Mouse (Mus musculus) spleen, adult 2 months (tissue): ENCODE measurements around the gene Arhgdib. TPM values are rescaled to one million over a fixed set of nuclear protein-coding genes. Genes with fewer than 3 reads are reported as not detected.

Source experiments
- DNase-seq, 2 experiments: peaks; one replicate each; pipeline versions ENCODE4 v3.0.0 to v3.0.0-alpha.2; 2012 to 2021; ENCODE audit warnings: low spot score in 2 of 2, low read depth in 1 of 2
- H3K27ac ChIP-seq: fragments of 200-500 bp; 2 replicates; pipeline ENCODE4 v1.5.1; 2012; ENCODE audit warnings: low read length, inconsistent platforms; ENCODE audit not compliant: insufficient read depth
- H3K27me3 ChIP-seq: fragments of 200-500 bp; 2 replicates; pipeline ENCODE4 v1.6.1; 2012; ENCODE audit warnings: mild to moderate bottlenecking, moderate library complexity, low read length, inconsistent platforms; ENCODE audit not compliant: control insufficient read depth, insufficient read depth
- H3K36me3 ChIP-seq: fragments of 200-500 bp; 2 replicates; pipeline ENCODE4 v1.6.1; 2012; ENCODE audit warnings: mild to moderate bottlenecking, low read length, inconsistent platforms; ENCODE audit not compliant: control insufficient read depth, insufficient read depth
- H3K4me1 ChIP-seq: fragments of 200-500 bp; 2 replicates; pipeline ENCODE4 v1.6.1; 2011; ENCODE audit warnings: inconsistent platforms; ENCODE audit not compliant: control insufficient read depth, insufficient read depth, insufficient read length
- H3K4me3 ChIP-seq: fragments of 200-500 bp; 2 replicates; pipeline ENCODE4 v1.5.1; 2011; ENCODE audit warnings: mild to moderate bottlenecking, inconsistent platforms; ENCODE audit not compliant: insufficient read depth, insufficient read length; ENCODE audit errors: extremely low read depth
- CTCF ChIP-seq: fragments of 200-500 bp; IDR thresholded peaks from 2 replicates; pipeline ENCODE4 v1.5.1; 2011; ENCODE audit warnings: mild to moderate bottlenecking, inconsistent platforms; ENCODE audit not compliant: insufficient read depth, insufficient read length, insufficient replicate concordance; ENCODE audit errors: extremely low read depth
- POLR2A ChIP-seq: fragments of 200-500 bp; IDR thresholded peaks from 2 replicates; pipeline ENCODE4 v1.6.1; 2011; ENCODE audit warnings: low read depth, low read length, inconsistent platforms
- WGBS: fragments of 180-500 bp; shearing (Covaris S2); methylation state at CpG from one replicate; pipeline ENCODE4 v1.1.7; 2018; 5-methylcytosine and 5-hydroxymethylcytosine counted together
- polyA plus RNA-seq: library from polyadenylated mRNA; depleted of rRNA; stranded (reverse); fragments of >200 nt; gene quantifications from 2 replicates; pipeline ENCODE4 v1.2.3, GENCODE M21; 2012

The Arhgdib gene
- polyA plus RNA-seq, 1 experiment = 386 TPM

GRCm38 (mm10) chr6:136901010-136901409 lies 40.7 kb downstream of the Arhgdib start:
- no peak for DNase-seq
- TF ChIP-seq POLR2A (no peak), CTCF (no peak)
- whole genome bisulfite sequencing = 31% methylated on average over 2 of the region's 2 CpGs
- H3K27me3 ChIP-seq = no peaks in the 10 kb centered on the region
- no peaks in the 10 kb centered on the region for H3K4me1 ChIP-seq
- no peaks in the 10 kb centered on the region for H3K36me3 ChIP-seq
- H3K27ac ChIP-seq = no peak overlapping the region
- H3K4me3 ChIP-seq = no peak overlapping the region

GRCm38 (mm10) chr6:136900369-136901009 lies 41.2 kb downstream of the Arhgdib start:
- 24% methylated on average over 4 of the region's 4 CpGs for WGBS
- Histone ChIP-seq H3K36me3 (no peaks in the 10 kb centered on the region), H3K27ac (no peak overlapping the region), H3K4me1 (no peaks in the 10 kb centered on the region), H3K4me3 (no peak overlapping the region), H3K27me3 (no peaks in the 10 kb centered on the region)
- no peak for DNase-seq
- TF ChIP-seq CTCF = no peak
- no peak for TF ChIP-seq POLR2A

GRCm38 (mm10) chr6:136898954-136899353 lies 42.7 kb downstream of the Arhgdib start:
- DNase-seq = peak in 1 of 2 experiments; percentile 14
- Histone ChIP-seq H3K4me1 (no peaks in the 10 kb centered on the region), H3K4me3 (no peak overlapping the region), H3K36me3 (no peaks in the 10 kb centered on the region), H3K27ac (no peak overlapping the region), H3K27me3 (no peaks in the 10 kb centered on the region)
- 5% methylated on average over 2 of the region's 2 CpGs for WGBS
- TF ChIP-seq POLR2A (no peak), CTCF (no peak)

- WGBS = 46% methylated on average over 4 of the region's 4 CpGs
- Histone ChIP-seq H3K27ac (no peak overlapping the region), H3K27me3 (no peaks in the 10 kb centered on the region), H3K4me1 (no peaks in the 10 kb centered on the region), H3K36me3 (no peaks in the 10 kb centered on the region), H3K4me3 (no peak overlapping the region)
- DNase-seq = no peak
- TF ChIP-seq CTCF = no peak
- no peak for TF ChIP-seq POLR2A
These were observed 43.5 kb downstream of the Arhgdib start for GRCm38 (mm10) chr6:136898222-136898621.

GRCm38 (mm10) chr6:136897789-136898188 lies 43.9 kb downstream of the Arhgdib start:
- H3K4me3 ChIP-seq = no peak overlapping the region
- no peak for DNase-seq
- H3K36me3 ChIP-seq = no peaks in the 10 kb centered on the region
- no peak overlapping the region for H3K27ac ChIP-seq
- TF ChIP-seq POLR2A = no peak
- TF ChIP-seq CTCF = no peak
- H3K4me1 ChIP-seq = no peaks in the 10 kb centered on the region
- WGBS = 83% methylated on average over 4 of the region's 4 CpGs
- H3K27me3 ChIP-seq = no peaks in the 10 kb centered on the region

GRCm38 (mm10) chr6:136894532-136895339 lies 47.0 kb downstream of the Arhgdib start:
- Histone ChIP-seq H3K36me3 (no peaks in the 10 kb centered on the region), H3K27me3 (no peaks in the 10 kb centered on the region), H3K4me3 (no peak overlapping the region), H3K4me1 (no peaks in the 10 kb centered on the region), H3K27ac (no peak overlapping the region)
- no peak for TF ChIP-seq CTCF
- no peak for TF ChIP-seq POLR2A
- no peak for DNase-seq
- 61% methylated on average over 15 of the region's 15 CpGs for WGBS

GRCm38 (mm10) chr6:136892002-136892401 lies 49.7 kb downstream of the Arhgdib start:
- H3K36me3 ChIP-seq = no peaks in the 10 kb centered on the region
- H3K4me3 ChIP-seq = no peak overlapping the region
- WGBS = 84% methylated on average over 2 of the region's 2 CpGs
- DNase-seq = no peak
- H3K27me3 ChIP-seq = no peaks in the 10 kb centered on the region
- H3K4me1 ChIP-seq = no peaks in the 10 kb centered on the region
- no peak overlapping the region for H3K27ac ChIP-seq
- TF ChIP-seq CTCF (no peak), POLR2A (no peak)
